Mouse (Mus musculus): ENCODE results near the gene Usp22.

DNA sequence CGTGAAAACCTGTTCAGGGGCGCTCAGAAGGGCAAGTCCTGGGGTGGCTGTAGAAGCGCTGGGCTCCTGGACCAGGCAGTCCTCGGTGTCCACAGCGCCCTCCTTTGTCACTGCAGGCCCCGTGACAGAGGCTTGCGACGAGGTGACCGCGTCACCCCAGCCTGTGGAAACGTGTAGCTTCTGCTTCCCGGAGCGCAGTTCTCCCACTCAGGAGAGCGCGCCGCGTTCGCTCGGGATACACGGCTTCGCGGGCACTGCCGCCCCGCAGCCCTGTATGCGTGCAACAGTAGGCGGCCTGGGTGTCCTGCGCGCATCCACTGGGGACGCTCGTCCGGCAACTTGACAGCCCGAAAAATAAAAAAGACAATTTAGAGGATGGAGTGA lies 27.6 kb downstream of the Usp22 start:
- TF ChIP-seq CTCF (IDR thresholded peaks at IDR 0.05; ENCODE audit: control insufficient read depth, insufficient read depth, low read length) (no peak), POLR2A (IDR thresholded peaks at IDR 0.05; ENCODE audit: borderline replicate concordance, control insufficient read depth, low read depth, low read length) (no peak)
